Mouse (Mus musculus) MEL (cell line): ENCODE results near the gene Fxr2. TPM values are rescaled to one million over a fixed set of nuclear protein-coding genes. Genes with fewer than 3 reads are reported as not detected.

Experiments used
- DNase-seq: peaks from one replicate; pipeline ENCODE4 v3.0.0; 2011; ENCODE audit warnings: low read depth, low spot score
- H3K27ac ChIP-seq: 2 replicates; pipeline ENCODE4 v1.5.1; 2012; ENCODE audit warnings: low read depth, mild to moderate bottlenecking, control low read depth, low read length, moderate library complexity; ENCODE audit not compliant: control insufficient read depth
- H3K27me3 ChIP-seq, 2 experiments: fragments of 150-350 bp in 1 of 2; sonication (generic) in 1 of 2; 2 replicates each; pipeline ENCODE4 v1.6.1; 2012; ENCODE audit warnings: low read length in 2 of 2, mild to moderate bottlenecking in 2 of 2, improper control_type of control experiment in 1 of 2, moderate library complexity in 1 of 2; ENCODE audit not compliant: insufficient read depth in 2 of 2, control insufficient read depth in 1 of 2
- H3K36me3 ChIP-seq, 2 experiments: 2 replicates each; pipeline ENCODE4 v1.6.1; 2012 to 2014; ENCODE audit warnings: low read length in 2 of 2, improper control_type of control experiment in 1 of 2, inconsistent platforms in 1 of 2, mild to moderate bottlenecking in 1 of 2; ENCODE audit not compliant: insufficient read depth in 2 of 2, control insufficient read depth in 1 of 2
- H3K4me1 ChIP-seq, 2 experiments: fragments of 150-350 bp in 1 of 2; sonication (generic) in 1 of 2; 2 replicates each; pipeline ENCODE4 v1.6.1; 2012; ENCODE audit warnings: low read length in 2 of 2, improper control_type of control experiment in 1 of 2, mild to moderate bottlenecking in 1 of 2; ENCODE audit not compliant: insufficient read depth in 2 of 2, control insufficient read depth in 1 of 2
- H3K4me3 ChIP-seq, 2 experiments: fragments of 150-350 bp in 1 of 2; sonication (generic) in 1 of 2; 2 replicates each; pipeline ENCODE4 v1.5.1; 2012; ENCODE audit warnings: low read depth in 2 of 2, low read length in 2 of 2, mild to moderate bottlenecking in 2 of 2, moderate library complexity in 2 of 2, control low read depth in 1 of 2, improper control_type of control experiment in 1 of 2; ENCODE audit not compliant: control insufficient read depth in 1 of 2, insufficient read depth in 1 of 2
- H3K79me2 ChIP-seq: 2 replicates; pipeline ENCODE4 v1.6.1; 2012; ENCODE audit warnings: mild to moderate bottlenecking, low read length, moderate library complexity; ENCODE audit not compliant: control insufficient read depth, poor library complexity, insufficient read depth
- H3K9ac ChIP-seq: 2 replicates; pipeline ENCODE4 v1.6.1; 2012; ENCODE audit warnings: low read depth, mild to moderate bottlenecking, control low read depth, low read length, moderate library complexity; ENCODE audit not compliant: control insufficient read depth, poor library complexity, severe bottlenecking
- H3K9me3 ChIP-seq: fragments of 150-350 bp; sonication (generic); replicated peaks from 2 replicates; pipeline ENCODE4 v1.6.1; 2012; ENCODE audit warnings: mild to moderate bottlenecking, low read length, improper control_type of control experiment, moderate library complexity; ENCODE audit not compliant: insufficient read depth
- CHD2 ChIP-seq: IDR thresholded peaks from 2 replicates; pipeline ENCODE4 v1.6.1; 2011; ENCODE audit warnings: low read length, improper control_type of control experiment
- CTCF ChIP-seq, 3 experiments: IDR thresholded peaks in 2 of 3; conservative IDR thresholded peaks in 1 of 3; 2 replicates each; pipeline ENCODE4 v1.5.1; 2011 to 2012; ENCODE audit warnings: low read length in 3 of 3, low read depth in 2 of 3, mild to moderate bottlenecking in 2 of 3, improper control_type of control experiment in 1 of 3, inconsistent platforms in 1 of 3, mixed read lengths in 1 of 3, moderate library complexity in 1 of 3; ENCODE audit not compliant: control insufficient read depth in 1 of 3, insufficient read depth in 1 of 3, poor library complexity in 1 of 3, severe bottlenecking in 1 of 3
- E2F4 ChIP-seq: IDR thresholded peaks from 2 replicates; pipeline ENCODE4 v1.6.1; 2011; ENCODE audit warnings: low read depth, low read length, improper control_type of control experiment, borderline replicate concordance
- ELF1 ChIP-seq: IDR thresholded peaks from 2 replicates; pipeline ENCODE4 v1.6.1; 2014; ENCODE audit warnings: low read depth, mild to moderate bottlenecking, inconsistent platforms, low read length, improper control_type of control experiment, moderate library complexity
- EP300 ChIP-seq, 2 experiments: IDR thresholded peaks; 2 replicates each; pipeline ENCODE4 v1.6.1; 2011; ENCODE audit warnings: improper control_type of control experiment in 2 of 2, low read length in 2 of 2, low read depth in 1 of 2, mild to moderate bottlenecking in 1 of 2
- HCFC1 ChIP-seq: IDR thresholded peaks from 2 replicates; pipeline ENCODE4 v1.6.1; 2012; ENCODE audit warnings: low read depth, mild to moderate bottlenecking, inconsistent platforms, low read length, improper control_type of control experiment, moderate library complexity
- JUND ChIP-seq: IDR thresholded peaks from 2 replicates; pipeline ENCODE4 v1.6.1; 2011; ENCODE audit warnings: low read depth, mild to moderate bottlenecking, improper control_type of control experiment, low read length
- MAX ChIP-seq: IDR thresholded peaks from 2 replicates; pipeline ENCODE4 v1.6.1; 2011; ENCODE audit warnings: low read length, improper control_type of control experiment
- MAZ ChIP-seq: IDR thresholded peaks from 2 replicates; pipeline ENCODE4 v1.6.1; 2012; ENCODE audit warnings: low read depth, mild to moderate bottlenecking, inconsistent platforms, low read length, improper control_type of control experiment
- MEF2A ChIP-seq: IDR thresholded peaks from 2 replicates; pipeline ENCODE4 v1.6.1; 2014; ENCODE audit warnings: low read depth, mild to moderate bottlenecking, inconsistent platforms, low read length, improper control_type of control experiment; ENCODE audit not compliant: poor library complexity, insufficient replicate concordance, severe bottlenecking; ENCODE audit errors: extremely low read depth
- NELFE ChIP-seq: IDR thresholded peaks from 2 replicates; pipeline ENCODE4 v1.6.1; 2011; ENCODE audit warnings: low read depth, low read length, improper control_type of control experiment
- POLR2A ChIP-seq, 2 experiments: IDR thresholded peaks; 2 replicates each; pipeline ENCODE4 v1.6.1; 2011 to 2012; ENCODE audit warnings: low read length in 2 of 2, mild to moderate bottlenecking in 2 of 2, control low read depth in 1 of 2, improper control_type of control experiment in 1 of 2, low read depth in 1 of 2, moderate library complexity in 1 of 2; ENCODE audit not compliant: control insufficient read depth in 1 of 2, insufficient read depth in 1 of 2, poor library complexity in 1 of 2
- POLR2AphosphoS5 ChIP-seq: IDR thresholded peaks from 2 replicates; pipeline ENCODE4 v1.6.1; 2012; ENCODE audit warnings: low read depth, borderline replicate concordance, mild to moderate bottlenecking, inconsistent platforms, low read length, moderate library complexity, mixed read lengths
- SIN3A ChIP-seq: IDR thresholded peaks from 2 replicates; pipeline ENCODE4 v1.6.1; 2012; ENCODE audit warnings: low read length, improper control_type of control experiment, inconsistent platforms
- SMC3 ChIP-seq: IDR thresholded peaks from 2 replicates; pipeline ENCODE4 v1.6.1; 2011; ENCODE audit warnings: low read depth, low read length, improper control_type of control experiment
- TAL1 ChIP-seq: IDR thresholded peaks from 2 replicates; pipeline ENCODE4 v1.6.1; 2012; ENCODE audit warnings: mild to moderate bottlenecking, inconsistent platforms, low read length, moderate library complexity, mixed read lengths
- USF1 ChIP-seq: IDR thresholded peaks from 2 replicates; pipeline ENCODE4 v1.6.1; 2014; ENCODE audit warnings: low read depth, mild to moderate bottlenecking, inconsistent platforms, low read length, improper control_type of control experiment, moderate library complexity
- USF2 ChIP-seq, 2 experiments: IDR thresholded peaks; 2 replicates each; pipeline ENCODE4 v1.6.1; 2011 to 2012; ENCODE audit warnings: improper control_type of control experiment in 2 of 2, low read length in 2 of 2, borderline replicate concordance in 1 of 2, inconsistent platforms in 1 of 2, low read depth in 1 of 2, mild to moderate bottlenecking in 1 of 2; ENCODE audit not compliant: insufficient read depth in 1 of 2
- ZKSCAN1 ChIP-seq: IDR thresholded peaks from 2 replicates; pipeline ENCODE4 v1.6.1; 2012; ENCODE audit warnings: low read depth, mild to moderate bottlenecking, inconsistent platforms, low read length, improper control_type of control experiment, moderate library complexity
- ZMIZ1 ChIP-seq: IDR thresholded peaks from 2 replicates; pipeline ENCODE4 v1.6.1; 2012; ENCODE audit warnings: low read depth, mild to moderate bottlenecking, inconsistent platforms, low read length, improper control_type of control experiment, moderate library complexity
- ZNF384 ChIP-seq: IDR thresholded peaks from 2 replicates; pipeline ENCODE4 v1.6.1; 2012; ENCODE audit warnings: low read depth, mild to moderate bottlenecking, inconsistent platforms, low read length, improper control_type of control experiment
- polyA plus RNA-seq, 2 experiments: library from polyadenylated mRNA; stranded (reverse) in 1 of 2; unstranded in 1 of 2; fragments of >175 nt in 1 of 2; fragments of >200 nt in 1 of 2; gene quantifications; 2 replicates each; pipeline versions ENCODE4 v1.2.1 to v1.2.4; 2012; ENCODE audit warnings: low replicate concordance in 2 of 2, low read depth in 1 of 2; ENCODE audit not compliant: insufficient read length in 2 of 2, insufficient read depth in 1 of 2, missing spikeins in 1 of 2
- total RNA-seq: library from RNA; depleted of rRNA; stranded (reverse); fragments of 300-350 nt; gene quantifications from 2 replicates; pipeline ENCODE4 v1.2.3, GENCODE M21; 2012

Gene Fxr2
- total and polyA plus RNA-seq, 3 experiments = 95.1 to 97.6 TPM; not detected in 1

DNA sequence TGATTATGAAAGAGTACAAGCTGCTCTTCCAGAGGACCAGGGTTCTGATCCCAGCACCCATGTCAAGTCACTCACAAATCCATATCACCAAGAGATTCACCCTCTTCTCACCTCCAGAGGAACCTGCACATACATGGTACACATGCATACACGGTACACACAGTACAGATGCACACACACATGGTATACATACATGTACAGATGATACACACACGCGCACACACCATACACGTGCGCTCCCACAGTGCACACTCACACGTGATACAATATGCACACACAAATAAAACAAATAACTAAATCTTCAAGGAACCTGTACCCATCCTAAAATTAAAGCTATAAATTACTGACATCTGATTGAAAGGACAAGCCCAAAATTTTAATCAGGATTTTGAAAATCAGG is 37.9 kb upstream of the Fxr2 start:
- H3K27ac ChIP-seq = no peak overlapping the region
- peaks cover 14 to 29% of the 10 kb centered on the region in 2 experiments for H3K4me1 ChIP-seq

DNA sequence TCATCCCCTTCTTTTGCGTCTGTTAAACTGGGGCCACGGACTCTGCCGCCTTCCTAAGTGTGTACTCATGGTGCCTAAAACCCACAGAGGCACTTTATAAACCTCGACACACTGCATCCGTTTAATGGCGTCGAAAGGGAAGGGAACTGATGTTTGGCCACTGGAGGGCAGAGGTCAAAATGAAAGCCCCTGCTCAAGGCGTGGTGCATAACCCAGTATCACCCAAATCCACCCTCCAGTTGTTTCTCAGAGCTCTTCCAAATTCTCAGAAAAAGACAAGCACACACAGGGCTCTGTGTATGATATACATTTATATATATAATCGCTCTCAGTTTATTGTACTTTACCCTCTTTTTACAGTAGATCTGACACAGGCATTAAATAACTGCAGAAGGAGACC is 33.4 kb upstream of the Fxr2 start:
- no peak for DNase-seq
- Histone ChIP-seq H3K79me2 (no peaks in the 10 kb centered on the region; the same call in 1 of the 2 replicates), H3K27ac (no peak overlapping the region), H3K36me3 (peaks cover 4 to 20% of the 10 kb centered on the region in 2 experiments), H3K27me3 (no peaks in the 10 kb centered on the region), H3K9me3 (no peaks in the 10 kb centered on the region), H3K9ac (no peak overlapping the region), H3K4me1 (peaks cover 14 to 29% of the 10 kb centered on the region in 2 experiments), H3K4me3 (no peak overlapping the region)
- TF ChIP-seq SMC3 = no peak
- no peak for TF ChIP-seq NELFE
- no peak for TF ChIP-seq MEF2A
- TF ChIP-seq EP300 (IDR thresholded peaks at IDR 0.05; ENCODE audit: low read depth in 1 of 2, low read length in 2 of 2) = no peak
- no peak for TF ChIP-seq JUND
- TF ChIP-seq E2F4 = no peak
- TF ChIP-seq ZMIZ1 = no peak
- TF ChIP-seq SIN3A = no peak
- TF ChIP-seq HCFC1 = no peak
- no peak for TF ChIP-seq ELF1
- no peak for TF ChIP-seq CHD2
- no peak for TF ChIP-seq MAX
- TF ChIP-seq USF2 (IDR thresholded peaks at IDR 0.05; ENCODE audit: borderline replicate concordance in 1 of 2, insufficient read depth in 1 of 2, low read depth in 1 of 2, low read length in 2 of 2) = no peak
- TF ChIP-seq MAZ = no peak
- no peak for TF ChIP-seq CTCF (IDR thresholded peaks at IDR 0.05 in 2 of 3, conservative IDR thresholded peaks at IDR 0.05 in 1 of 3; ENCODE audit: control insufficient read depth in 1 of 3, insufficient read depth in 1 of 3, low read depth in 2 of 3, low read length in 3 of 3, poor library complexity in 1 of 3, severe bottlenecking in 1 of 3)
- TF ChIP-seq ZNF384 = no peak
- no peak for TF ChIP-seq POLR2A (IDR thresholded peaks at IDR 0.05; ENCODE audit: control insufficient read depth in 1 of 2, insufficient read depth in 1 of 2, low read depth in 1 of 2, low read length in 2 of 2, poor library complexity in 1 of 2)
- no peak for TF ChIP-seq ZKSCAN1
- no peak for TF ChIP-seq USF1
- TF ChIP-seq TAL1 = no peak

More for the DNA sequence above, 37.9 kb upstream of the Fxr2 start:
- Histone ChIP-seq H3K9me3 (no peaks in the 10 kb centered on the region), H3K36me3 (peaks cover 4 to 39% of the 10 kb centered on the region in 2 experiments), H3K27me3 (no peaks in the 10 kb centered on the region), H3K79me2 (no peaks in the 10 kb centered on the region), H3K9ac (no peak overlapping the region), H3K4me3 (no peak overlapping the region)
- DNase-seq = peak; percentile 35
- TF ChIP-seq ZNF384 (no peak), POLR2AphosphoS5 (0 out of 2 replicates have a peak, but pooled peaks have one; percentile 42), USF1 (no peak), MEF2A (no peak), NELFE (no peak), MAZ (no peak), SMC3 (no peak), USF2 (IDR thresholded peaks at IDR 0.05; ENCODE audit: borderline replicate concordance in 1 of 2, insufficient read depth in 1 of 2, low read depth in 1 of 2, low read length in 2 of 2) (no peak)
